Mouse (Mus musculus) liver, embryonic 14.5 days (tissue): ENCODE data around the gene Tagln2. TPM values are rescaled to one million over a fixed set of nuclear protein-coding genes. Genes with fewer than 3 reads are reported as not detected.

ENCODE experiments used
- ATAC-seq: fragments of 200-750 bp; cut with Nextera tagmentation; 2 replicates; pipeline ENCODE4 v1.8.0; 2017; ENCODE audit warnings: moderate number of reproducible peaks, mild to moderate bottlenecking, moderate library complexity; ENCODE audit not compliant: insufficient read depth
- DNase-seq, 3 experiments: peaks; one replicate each; pipeline ENCODE4 v3.0.0-alpha.2; 2012 to 2013; ENCODE audit warnings: low read depth in 3 of 3, low spot score in 3 of 3
- H3K27ac ChIP-seq: fragments of 300-500 bp; sonication (generic); 2 replicates; pipeline ENCODE4 v1.5.1; 2014; ENCODE audit warnings: moderate library complexity, mild to moderate bottlenecking, control low read depth, inconsistent platforms
- H3K27me3 ChIP-seq: fragments of 300-500 bp; sonication (generic); 2 replicates; pipeline ENCODE4 v1.6.1; 2014; ENCODE audit warnings: mild to moderate bottlenecking, low read length, moderate library complexity; ENCODE audit not compliant: control insufficient read depth, insufficient read depth
- H3K36me3 ChIP-seq: fragments of 300-500 bp; sonication (generic); replicated peaks from 2 replicates; pipeline ENCODE4 v1.6.1; 2014; ENCODE audit warnings: low read depth; ENCODE audit not compliant: control insufficient read depth, insufficient read depth
- H3K4me1 ChIP-seq, 2 experiments: fragments of 200-500 bp in 1 of 2; fragments of 300-500 bp in 1 of 2; sonication (generic) in 1 of 2; replicated peaks; 2 replicates each; pipeline ENCODE4 v1.6.1; 2012 to 2014; ENCODE audit warnings: antibody characterized with exemption in 1 of 2, inconsistent platforms in 1 of 2, low read length in 1 of 2; ENCODE audit not compliant: control insufficient read depth in 2 of 2, insufficient read depth in 2 of 2
- H3K4me2 ChIP-seq: fragments of 300-500 bp; sonication (generic); 2 replicates; pipeline ENCODE4 v1.6.1; 2014; ENCODE audit warnings: low read depth, mild to moderate bottlenecking, control low read depth, moderate library complexity
- H3K4me3 ChIP-seq, 2 experiments: fragments of 200-500 bp in 1 of 2; fragments of 300-500 bp in 1 of 2; sonication (generic) in 1 of 2; 2 replicates each; pipeline ENCODE4 v1.5.1; 2012 to 2014; ENCODE audit warnings: low read depth in 2 of 2, low read length in 2 of 2, mild to moderate bottlenecking in 2 of 2, control low read depth in 1 of 2, inconsistent platforms in 1 of 2, moderate library complexity in 1 of 2; ENCODE audit not compliant: insufficient read depth in 1 of 2
- H3K9ac ChIP-seq: fragments of 300-500 bp; sonication (generic); replicated peaks from 2 replicates; pipeline ENCODE4 v1.6.1; 2014; ENCODE audit warnings: mild to moderate bottlenecking, control low read depth, moderate library complexity
- H3K9me3 ChIP-seq: fragments of 300-500 bp; sonication (generic); 2 replicates; pipeline ENCODE4 v1.6.1; 2016; ENCODE audit warnings: low read length, mixed read lengths; ENCODE audit not compliant: control insufficient read depth
- CTCF ChIP-seq: IDR thresholded peaks from 2 replicates; pipeline ENCODE4 v1.5.1; 2016; ENCODE audit warnings: antibody characterized with exemption, low read depth, control low read depth
- EP300 ChIP-seq: IDR thresholded peaks from 2 replicates; pipeline ENCODE4 v1.6.1; 2016; ENCODE audit warnings: antibody characterized with exemption, low read depth
- WGBS: fragments of 180-500 bp; shearing (Covaris S2); extraction: QIAGEN DNeasy Blood & Tissue Kit; methylation state at CpG from one replicate; pipeline ENCODE4 v1.1.7; 2014; ENCODE audit not compliant: insufficient replicate concordance; 5-methylcytosine and 5-hydroxymethylcytosine counted together
- polyA plus RNA-seq, 2 experiments: library from polyadenylated mRNA; depleted of rRNA in 1 of 2; stranded (reverse) in 1 of 2; unstranded in 1 of 2; fragments of >200 nt; fragmentation: Nextera tagmentation in 1 of 2; extraction: Ambion mirVana in 1 of 2; gene quantifications; 2 replicates each; pipeline versions ENCODE4 v1.2.1 to v1.2.3; 2012 to 2014

Tagln2 gene
- polyA plus RNA-seq, 2 experiments = 75.1 to 94.4 TPM

GRCm38 (mm10) chr1:172455416-172455815 is 44.4 kb upstream of the Tagln2 start:
- DNase-seq (no peak), ATAC-seq (no peak)
- Histone ChIP-seq H3K36me3 (no peaks in the 10 kb centered on the region), H3K4me2 (no peak overlapping the region), H3K27me3 (no peaks in the 10 kb centered on the region), H3K27ac (no peak overlapping the region), H3K4me3 (no peak overlapping the region), H3K4me1 (0 out of 4 replicates have a peak, but pooled peaks cover 0 to 1% of the 10 kb centered on the region in 2 experiments), H3K9me3 (no peaks in the 10 kb centered on the region), H3K9ac (no peak overlapping the region)
- TF ChIP-seq CTCF (no peak), EP300 (no peak)
- 7% methylated on average over 4 of the region's 4 CpGs for WGBS

- Histone ChIP-seq H3K4me3 (no peak overlapping the region), H3K9ac (no peak overlapping the region), H3K4me1 (0 out of 4 replicates have a peak, but pooled peaks cover 0 to 1% of the 10 kb centered on the region in 2 experiments), H3K9me3 (no peaks in the 10 kb centered on the region), H3K4me2 (no peak overlapping the region), H3K27me3 (no peaks in the 10 kb centered on the region), H3K36me3 (no peaks in the 10 kb centered on the region), H3K27ac (no peak overlapping the region)
- TF ChIP-seq CTCF = no peak
- TF ChIP-seq EP300 = no peak
- WGBS = 28% methylated on average over 7 of the region's 7 CpGs
- ATAC-seq (no peak), DNase-seq (no peak)
These were observed 43.7 kb upstream of the Tagln2 start for GRCm38 (mm10) chr1:172456001-172456677.

- Histone ChIP-seq H3K4me2 (no peak overlapping the region), H3K27ac (no peak overlapping the region), H3K9me3 (no peaks in the 10 kb centered on the region), H3K4me1 (peaks cover 0 to 3% of the 10 kb centered on the region in 2 experiments; a peak in 2 of 4 replicates), H3K36me3 (no peaks in the 10 kb centered on the region), H3K4me3 (no peak overlapping the region), H3K9ac (no peak overlapping the region), H3K27me3 (no peaks in the 10 kb centered on the region)
- DNase-seq (no peak), ATAC-seq (no peak)
- WGBS = 80% methylated on average over 3 of the region's 3 CpGs
- TF ChIP-seq EP300 (no peak), CTCF (no peak)
These were observed 42.7 kb upstream of the Tagln2 start for GRCm38 (mm10) chr1:172457196-172457595.

- no peaks in the 10 kb centered on the region for H3K36me3 ChIP-seq
- ATAC-seq = no peak
- peaks cover 0 to 4% of the 10 kb centered on the region in 2 experiments; a peak in 2 of 4 replicates for H3K4me1 ChIP-seq
- no peak overlapping the region for H3K4me2 ChIP-seq
- H3K9ac ChIP-seq = no peak overlapping the region
- H3K9me3 ChIP-seq = no peaks in the 10 kb centered on the region
- DNase-seq = no peak
- H3K27me3 ChIP-seq = no peaks in the 10 kb centered on the region
- H3K27ac ChIP-seq = no peak overlapping the region
- no peak for TF ChIP-seq EP300
- no peak for TF ChIP-seq CTCF
- no peak overlapping the region for H3K4me3 ChIP-seq
- 59% methylated on average over 3 of the region's 3 CpGs for WGBS
These were observed 41.8 kb upstream of the Tagln2 start for GRCm38 (mm10) chr1:172458041-172458440.

- no peak for TF ChIP-seq EP300
- no peak for TF ChIP-seq CTCF
- 50% methylated on average over 2 of the region's 2 CpGs for WGBS
- DNase-seq = no peak
- Histone ChIP-seq H3K4me1 (peaks cover 0 to 14% of the 10 kb centered on the region in 2 experiments; a peak in 2 of 4 replicates), H3K9me3 (no peaks in the 10 kb centered on the region), H3K4me2 (no peak overlapping the region), H3K27me3 (no peaks in the 10 kb centered on the region), H3K36me3 (no peaks in the 10 kb centered on the region), H3K27ac (no peak overlapping the region), H3K9ac (no peak overlapping the region), H3K4me3 (no peak overlapping the region)
- no peak for ATAC-seq
These were observed 38.2 kb upstream of the Tagln2 start for GRCm38 (mm10) chr1:172461602-172462001.
